Mouse (Mus musculus): ENCODE measurements around the gene Naa16.

The Naa16 gene

DNA sequence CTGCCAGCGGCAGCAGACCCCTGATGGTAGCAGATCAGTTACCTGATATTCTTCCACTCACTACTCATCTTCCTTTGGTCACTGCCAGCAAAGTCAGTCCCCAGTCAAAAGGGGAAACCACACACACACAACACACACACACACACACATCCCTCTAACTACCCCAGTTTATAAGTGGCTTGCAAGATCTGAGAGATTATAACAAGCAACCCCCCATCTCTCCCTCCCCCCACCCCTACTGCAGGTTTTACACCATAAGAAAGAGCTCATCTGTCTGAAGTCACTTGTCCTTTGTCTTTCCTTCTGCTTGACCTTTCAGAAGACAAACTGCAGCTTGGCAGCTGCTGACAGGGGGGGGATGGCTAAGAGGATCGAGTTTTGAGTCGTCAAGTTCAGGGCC, 115.1 kb downstream of the Naa16 start:
- DNase-seq (ENCODE audit: low spot score in 2 of 2): no peak
